Mouse (Mus musculus): ENCODE results near the gene Cdc42ep4. TPM values are rescaled to one million over a fixed set of nuclear protein-coding genes. Genes with fewer than 3 reads are reported as not detected.

Cdc42ep4 gene
- polyA plus RNA-seq, 1 experiment from 2014 or later: 78.2 TPM

GRCm38 (mm10) chr11:113691318-113691717 lies 60.4 kb downstream of the Cdc42ep4 start:
- Histone ChIP-seq H3K9me3 (ENCODE audit: control insufficient read depth, low read length) (no peaks in the 10 kb centered on the region), H3K27ac (ENCODE audit: low read depth, low read length) (no peak overlapping the region), H3K36me3 (ENCODE audit: control insufficient read depth, insufficient read depth, low read length) (peaks cover 21% of the 10 kb centered on the region), H3K9ac (ENCODE audit: low read length) (no peak overlapping the region), H3K27me3 (ENCODE audit: control insufficient read depth, insufficient read depth, low read length) (no peaks in the 10 kb centered on the region), H3K4me3 (ENCODE audit: low read depth, low read length) (no peak overlapping the region), H3K4me2 (ENCODE audit: low read depth) (no peak overlapping the region), H3K4me1 (ENCODE audit: control insufficient read depth, insufficient read depth, low read length) (peaks cover 6% of the 10 kb centered on the region)
- WGBS: 90% methylated on average over 5 of the region's 5 CpGs
- no peak for DNase-seq (ENCODE audit: low spot score)
- no peak for ATAC-seq (ENCODE audit: insufficient read depth, low FRiP score, low TSS enrichment)

- Histone ChIP-seq H3K9ac (ENCODE audit: low read length) (no peak overlapping the region), H3K27ac (ENCODE audit: low read depth, low read length) (no peak overlapping the region), H3K4me3 (ENCODE audit: low read depth, low read length) (no peak overlapping the region), H3K27me3 (ENCODE audit: control insufficient read depth, insufficient read depth, low read length) (no peaks in the 10 kb centered on the region), H3K9me3 (ENCODE audit: control insufficient read depth, low read length) (no peaks in the 10 kb centered on the region), H3K4me1 (ENCODE audit: control insufficient read depth, insufficient read depth, low read length) (peaks cover 6% of the 10 kb centered on the region), H3K36me3 (ENCODE audit: control insufficient read depth, insufficient read depth, low read length) (peaks cover 20% of the 10 kb centered on the region), H3K4me2 (ENCODE audit: low read depth) (no peak overlapping the region)
- ATAC-seq (ENCODE audit: insufficient read depth, low FRiP score, low TSS enrichment) (no peak), DNase-seq (ENCODE audit: low spot score) (no peak)
- 94% methylated on average over 12 of the region's 12 CpGs for WGBS
These were observed 61.2 kb downstream of the Cdc42ep4 start for GRCm38 (mm10) chr11:113690506-113690905.

- H3K9me3 ChIP-seq (ENCODE audit: control insufficient read depth, low read length): no peaks in the 10 kb centered on the region
- DNase-seq (ENCODE audit: low spot score) (peak; percentile 68), ATAC-seq (ENCODE audit: insufficient read depth, low FRiP score, low TSS enrichment) (peak; percentile 28; the same call in 1 of the 2 replicates)
- H3K36me3 ChIP-seq (ENCODE audit: control insufficient read depth, insufficient read depth, low read length): peaks cover 8% of the 10 kb centered on the region
- H3K9ac ChIP-seq (ENCODE audit: low read length): no peak overlapping the region
- 49% methylated on average over 2 of the region's 2 CpGs for WGBS
- peak overlapping the region; percentile 65 for H3K27ac ChIP-seq (ENCODE audit: low read depth, low read length)
- no peaks in the 10 kb centered on the region for H3K27me3 ChIP-seq (ENCODE audit: control insufficient read depth, insufficient read depth, low read length)
- no peak overlapping the region for H3K4me3 ChIP-seq (ENCODE audit: low read depth, low read length)
- no peak overlapping the region for H3K4me2 ChIP-seq (ENCODE audit: low read depth)
- H3K4me1 ChIP-seq (ENCODE audit: control insufficient read depth, insufficient read depth, low read length): peaks cover 12% of the 10 kb centered on the region
These were observed 64.7 kb downstream of the Cdc42ep4 start for GRCm38 (mm10) chr11:113687031-113687430.

GRCm38 (mm10) chr11:113684707-113685426 lies 66.8 kb downstream of the Cdc42ep4 start:
- 44% methylated on average over 25 of the region's 25 CpGs for WGBS
- peak overlapping the region; percentile 86 for H3K4me2 ChIP-seq (ENCODE audit: low read depth)
- H3K36me3 ChIP-seq (ENCODE audit: control insufficient read depth, insufficient read depth, low read length): peaks cover 8% of the 10 kb centered on the region
- peak overlapping the region; percentile 91 for H3K4me3 ChIP-seq (ENCODE audit: low read depth, low read length)
- peak overlapping the region; percentile 87 for H3K9ac ChIP-seq (ENCODE audit: low read length)
- no peaks in the 10 kb centered on the region for H3K9me3 ChIP-seq (ENCODE audit: control insufficient read depth, low read length)
- no peak for ATAC-seq (ENCODE audit: insufficient read depth, low FRiP score, low TSS enrichment)
- H3K4me1 ChIP-seq (ENCODE audit: control insufficient read depth, insufficient read depth, low read length): peaks cover 14% of the 10 kb centered on the region
- no peaks in the 10 kb centered on the region for H3K27me3 ChIP-seq (ENCODE audit: control insufficient read depth, insufficient read depth, low read length)
- no peak overlapping the region for H3K27ac ChIP-seq (ENCODE audit: low read depth, low read length)
- no peak for DNase-seq (ENCODE audit: low spot score)

GRCm38 (mm10) chr11:113683957-113684706 lies 67.5 kb downstream of the Cdc42ep4 start, which contains the start of the genes Fam104a and D11Wsu47e:
Fam104a (minus strand) TSS chr11:113684155.
D11Wsu47e (plus strand) TSS chr11:113684412.
- Histone ChIP-seq H3K9me3 (ENCODE audit: control insufficient read depth, low read length) (no peaks in the 10 kb centered on the region), H3K4me2 (ENCODE audit: low read depth) (peak within 1 kb of the TSS; percentile 86), H3K9ac (ENCODE audit: low read length) (peak within 1 kb of the TSS; percentile 87), H3K27ac (ENCODE audit: low read depth, low read length) (peak within 1 kb of the TSS; percentile 95), H3K27me3 (ENCODE audit: control insufficient read depth, insufficient read depth, low read length) (no peaks in the 10 kb centered on the region), H3K4me3 (ENCODE audit: low read depth, low read length) (peak within 1 kb of the TSS; percentile 91), H3K4me1 (ENCODE audit: control insufficient read depth, insufficient read depth, low read length) (peaks cover 14% of the 10 kb centered on the region), H3K36me3 (ENCODE audit: control insufficient read depth, insufficient read depth, low read length) (peaks cover 6% of the 10 kb centered on the region)
- under 1% methylated on average over 73 of the region's 73 CpGs for WGBS
- peak; percentile 98 for DNase-seq (ENCODE audit: low spot score)
- ATAC-seq (ENCODE audit: insufficient read depth, low FRiP score, low TSS enrichment): peak; percentile 92

GRCm38 (mm10) chr11:113683627-113683956 lies 68.1 kb downstream of the Cdc42ep4 start:
- H3K9ac ChIP-seq (ENCODE audit: low read length): peak overlapping the region; percentile 87
- DNase-seq (ENCODE audit: low spot score) (no peak), ATAC-seq (ENCODE audit: insufficient read depth, low FRiP score, low TSS enrichment) (peak; percentile 73)
- H3K4me1 ChIP-seq (ENCODE audit: control insufficient read depth, insufficient read depth, low read length): peaks cover 14% of the 10 kb centered on the region
- H3K9me3 ChIP-seq (ENCODE audit: control insufficient read depth, low read length): no peaks in the 10 kb centered on the region
- WGBS: under 1% methylated on average over 35 of the region's 38 CpGs
- no peaks in the 10 kb centered on the region for H3K27me3 ChIP-seq (ENCODE audit: control insufficient read depth, insufficient read depth, low read length)
- H3K4me2 ChIP-seq (ENCODE audit: low read depth): peak overlapping the region; percentile 86
- H3K27ac ChIP-seq (ENCODE audit: low read depth, low read length): peak overlapping the region; percentile 95
- peaks cover under 1% of the 10 kb centered on the region for H3K36me3 ChIP-seq (ENCODE audit: control insufficient read depth, insufficient read depth, low read length)
- H3K4me3 ChIP-seq (ENCODE audit: low read depth, low read length): peak overlapping the region; percentile 91

- Histone ChIP-seq H3K4me1 (ENCODE audit: control insufficient read depth, insufficient read depth, low read length) (peaks cover 14% of the 10 kb centered on the region), H3K9ac (ENCODE audit: low read length) (peak overlapping the region; percentile 87), H3K27me3 (ENCODE audit: control insufficient read depth, insufficient read depth, low read length) (no peaks in the 10 kb centered on the region), H3K27ac (ENCODE audit: low read depth, low read length) (peak overlapping the region; percentile 95), H3K4me3 (ENCODE audit: low read depth, low read length) (peak overlapping the region; percentile 91), H3K4me2 (ENCODE audit: low read depth) (peak overlapping the region; percentile 86), H3K36me3 (ENCODE audit: control insufficient read depth, insufficient read depth, low read length) (no peaks in the 10 kb centered on the region), H3K9me3 (ENCODE audit: control insufficient read depth, low read length) (no peaks in the 10 kb centered on the region)
- ATAC-seq (ENCODE audit: insufficient read depth, low FRiP score, low TSS enrichment): peak; percentile 14
- WGBS: 4% methylated on average over 38 of the region's 38 CpGs
- peak; percentile 69 for DNase-seq (ENCODE audit: low spot score)
These were observed 68.6 kb downstream of the Cdc42ep4 start for GRCm38 (mm10) chr11:113682897-113683626.

GRCm38 (mm10) chr11:113681979-113682378 lies 69.7 kb downstream of the Cdc42ep4 start:
- peaks cover 13% of the 10 kb centered on the region for H3K4me1 ChIP-seq (ENCODE audit: control insufficient read depth, insufficient read depth, low read length)
- no peak overlapping the region for H3K9ac ChIP-seq (ENCODE audit: low read length)
- peak overlapping the region; percentile 86; the same call in 1 of the 2 replicates for H3K4me2 ChIP-seq (ENCODE audit: low read depth)
- H3K4me3 ChIP-seq (ENCODE audit: low read depth, low read length): no peak overlapping the region
- ATAC-seq (ENCODE audit: insufficient read depth, low FRiP score, low TSS enrichment) (no peak), DNase-seq (ENCODE audit: low spot score) (no peak)
- no peaks in the 10 kb centered on the region for H3K9me3 ChIP-seq (ENCODE audit: control insufficient read depth, low read length)
- no peak overlapping the region for H3K27ac ChIP-seq (ENCODE audit: low read depth, low read length)
- H3K36me3 ChIP-seq (ENCODE audit: control insufficient read depth, insufficient read depth, low read length): peaks cover under 1% of the 10 kb centered on the region; the same call in 1 of the 2 replicates
- no peaks in the 10 kb centered on the region for H3K27me3 ChIP-seq (ENCODE audit: control insufficient read depth, insufficient read depth, low read length)

Data from neural tube, embryonic 11.5 days (tissue).